Mouse (Mus musculus): Measurements from ENCODE around the gene Mapk10.

Gene Mapk10

GRCm38 (mm10) chr5:103211101-103211848, at the start of gene Mapk10:
Gene Mapk10, minus strand, starts transcription at chr5:103211334.
- DNase-seq (ENCODE audit: low spot score), result no peak

- DNase-seq (ENCODE audit: low spot score), result no peak
Observed at GRCm38 (mm10) chr5:103256144-103256543, 45.0 kb upstream of the Mapk10 start.

- DNase-seq (ENCODE audit: low spot score), result no peak
Observed at GRCm38 (mm10) chr5:103242430-103242829, 31.3 kb upstream of the Mapk10 start.

- no peak for DNase-seq (ENCODE audit: low spot score)
Observed at GRCm38 (mm10) chr5:103231822-103232221, 20.7 kb upstream of the Mapk10 start.

- DNase-seq (ENCODE audit: low spot score), result no peak
Observed at GRCm38 (mm10) chr5:103230334-103230733, 19.2 kb upstream of the Mapk10 start.

- DNase-seq (ENCODE audit: low spot score), result no peak
Observed at GRCm38 (mm10) chr5:103229321-103229720, 18.2 kb upstream of the Mapk10 start.

GRCm38 (mm10) chr5:103221997-103222396, 10.9 kb upstream of the Mapk10 start:
- no peak for DNase-seq (ENCODE audit: low spot score)

- no peak for DNase-seq (ENCODE audit: low spot score)
Observed at GRCm38 (mm10) chr5:103210644-103211043, 490 bp downstream of the Mapk10 start.

GRCm38 (mm10) chr5:103210018-103210417, 1.1 kb downstream of the Mapk10 start:
- no peak for DNase-seq (ENCODE audit: low spot score)

- DNase-seq (ENCODE audit: low spot score), result no peak
Observed at GRCm38 (mm10) chr5:103209486-103209885, 1.6 kb downstream of the Mapk10 start.

- DNase-seq (ENCODE audit: low spot score), result no peak
Observed at GRCm38 (mm10) chr5:103208869-103209268, 2.3 kb downstream of the Mapk10 start.

GRCm38 (mm10) chr5:103208021-103208511, 3.1 kb downstream of the Mapk10 start:
- DNase-seq (ENCODE audit: low spot score), result no peak

GRCm38 (mm10) chr5:103197796-103198325, 13.3 kb downstream of the Mapk10 start:
- DNase-seq (ENCODE audit: low spot score), result no peak

- DNase-seq (ENCODE audit: low spot score), result no peak
Observed at GRCm38 (mm10) chr5:103194549-103194948, 16.6 kb downstream of the Mapk10 start.

- DNase-seq (ENCODE audit: low spot score), result no peak
Observed at GRCm38 (mm10) chr5:103193700-103194099, 17.4 kb downstream of the Mapk10 start.

- DNase-seq (ENCODE audit: low spot score), result no peak
Observed at GRCm38 (mm10) chr5:103191577-103191976, 19.6 kb downstream of the Mapk10 start.

GRCm38 (mm10) chr5:103184256-103184655, 26.9 kb downstream of the Mapk10 start:
- DNase-seq (ENCODE audit: low spot score), result no peak

- no peak for DNase-seq (ENCODE audit: low spot score)
Observed at GRCm38 (mm10) chr5:103181622-103182021, 29.5 kb downstream of the Mapk10 start.

- DNase-seq (ENCODE audit: low spot score), result no peak
Observed at GRCm38 (mm10) chr5:103177010-103177409, 34.1 kb downstream of the Mapk10 start.

- no peak for DNase-seq (ENCODE audit: low spot score)
Observed at GRCm38 (mm10) chr5:103175989-103176388, 35.1 kb downstream of the Mapk10 start.

GRCm38 (mm10) chr5:103174607-103175006, 36.5 kb downstream of the Mapk10 start:
- no peak for DNase-seq (ENCODE audit: low spot score)

- DNase-seq (ENCODE audit: low spot score), result no peak
Observed at GRCm38 (mm10) chr5:103171207-103171606, 39.9 kb downstream of the Mapk10 start.

GRCm38 (mm10) chr5:103167371-103167770, 43.8 kb downstream of the Mapk10 start:
- no peak for DNase-seq (ENCODE audit: low spot score)

GRCm38 (mm10) chr5:103166755-103167154, 44.4 kb downstream of the Mapk10 start:
- no peak for DNase-seq (ENCODE audit: low spot score)
